27 mouse cellular contexts compared by ENCODE assay signal in genomic region chr6:126777889-126778288, GRCm38 (mm10). TPM values are rescaled to one million over a fixed set of nuclear protein-coding genes. Genes with fewer than 3 reads are reported as not detected.
DNase-seq lines count a peak whose midpoint lies in the region; ATAC-seq and TF ChIP-seq lines count a peak whose summit lies in the region.
"Had no signal": no experiment of that assay in that cellular context is flagged by ENCODE, and none has a peak within 500 bp of the region (broad histone marks: within the 10 kb centered on the region; RNA-seq: fewer than 3 reads in every experiment).

No protein-coding gene starts in this region.

- WGBS in kidney, embryonic 16.5 days: 68% methylated on average over 6 of the region's 6 CpGs
- 41% methylated on average over 6 of the region's 6 CpGs for WGBS in intestine, postnatal 0 days

- no peak for TF ChIP-seq CTCF in intestine, postnatal 0 days (IDR thresholded peaks at IDR 0.05; ENCODE audit: low read depth)

- no peak for ATAC-seq in kidney, embryonic 16.5 days (ENCODE audit: low FRiP score, low TSS enrichment)
- 0 out of 2 replicates have a peak, but pooled peaks have one; percentile 45 for ATAC-seq in intestine, postnatal 0 days
- ATAC-seq: CD4-positive, CD25-positive, alpha-beta regulatory T cell, adult 4 months; forebrain, embryonic 14.5 days had no signal

- H3K4me2 ChIP-seq in kidney, embryonic 16.5 days (replicated peaks; ENCODE audit: low read depth, low read length): no peak overlapping the region
- no peak overlapping the region for H3K4me2 ChIP-seq in intestine, postnatal 0 days (replicated peaks; ENCODE audit: low read depth)
- H3K4me2 ChIP-seq: embryonic facial prominence, embryonic 15.5 days; hindbrain, embryonic 12.5 days had no signal

- no peak overlapping the region for H3K4me3 ChIP-seq in kidney, embryonic 16.5 days (ENCODE audit: low read length)
- H3K4me3 ChIP-seq in intestine, postnatal 0 days (ENCODE audit: low read depth, low read length): no peak overlapping the region
- H3K4me3 ChIP-seq: embryonic facial prominence, embryonic 15.5 days; erythroblast, embryonic 14.5 days; forebrain, embryonic 10.5 days; gastrocnemius, adult 2 months; heart, embryonic 10.5 days; hindbrain, embryonic 12.5 days had no signal

- no peaks in the 10 kb centered on the region for H3K36me3 ChIP-seq in kidney, embryonic 16.5 days (ENCODE audit: insufficient read depth, low read length)
- no peaks in the 10 kb centered on the region for H3K36me3 ChIP-seq in intestine, postnatal 0 days (ENCODE audit: control insufficient read depth, insufficient read depth)
- H3K36me3 ChIP-seq: embryonic facial prominence, embryonic 15.5 days; forebrain, embryonic 10.5 days; G1E; heart, embryonic 10.5 days; hindbrain, embryonic 12.5 days had no signal

- no peak overlapping the region for H3K27ac ChIP-seq in kidney, embryonic 16.5 days (ENCODE audit: low read length)
- H3K27ac ChIP-seq in intestine, postnatal 0 days (ENCODE audit: low read depth, low read length): no peak overlapping the region
- H3K27ac ChIP-seq: embryonic facial prominence, embryonic 15.5 days; forebrain, embryonic 10.5 days; gastrocnemius, adult 2 months; heart, embryonic 10.5 days; hindbrain, embryonic 12.5 days had no signal

- no peaks in the 10 kb centered on the region for H3K9me3 ChIP-seq in kidney, embryonic 16.5 days (ENCODE audit: low read length)
- no peaks in the 10 kb centered on the region for H3K9me3 ChIP-seq in intestine, postnatal 0 days (ENCODE audit: control insufficient read depth)
- H3K9me3 ChIP-seq: embryonic facial prominence, embryonic 15.5 days; forebrain, embryonic 10.5 days; heart, embryonic 10.5 days; hindbrain, embryonic 12.5 days had no signal

- no peaks in the 10 kb centered on the region for H3K27me3 ChIP-seq in kidney, embryonic 16.5 days (ENCODE audit: insufficient read depth, low read length)
- H3K27me3 ChIP-seq in intestine, postnatal 0 days (replicated peaks; ENCODE audit: control insufficient read depth, insufficient read depth, low read length): no peaks in the 10 kb centered on the region
- H3K27me3 ChIP-seq: hindbrain, embryonic 12.5 days had no signal

- peak; percentile 6 for DNase-seq in kidney, adult 11 months
- DNase-seq in kidney, postnatal 25 days: no peak
- DNase-seq in kidney, adult 9 months: peak; percentile 43
- DNase-seq in gastrocnemius, postnatal 4 days (ENCODE audit: low spot score in 2 of 2): no peak
- DNase-seq in heart, adult 8-10 months (ENCODE audit: low spot score): no peak
- DNase-seq: adrenal gland, postnatal 10 days; B cell, adult 2 months; cerebellum, adult 11 months; cerebellum, adult 8-10 months; cerebellum, postnatal 14 days; embryo, embryonic 11 days; gastrocnemius, adult 2 months; gastrocnemius, postnatal 25 days; heart, adult 11 months; heart, postnatal 10 days; heart, postnatal 4 days had no signal

- H3K9ac ChIP-seq in kidney, embryonic 16.5 days (replicated peaks; ENCODE audit: low read length): no peak overlapping the region
- no peak overlapping the region for H3K9ac ChIP-seq in intestine, postnatal 0 days (ENCODE audit: low read depth, low read length)
- H3K9ac ChIP-seq: embryonic facial prominence, embryonic 15.5 days; hindbrain, embryonic 12.5 days had no signal

- no peaks in the 10 kb centered on the region for H3K4me1 ChIP-seq in kidney, embryonic 16.5 days (ENCODE audit: insufficient read depth, low read length)
- no peaks in the 10 kb centered on the region for H3K4me1 ChIP-seq in intestine, postnatal 0 days (replicated peaks; ENCODE audit: control insufficient read depth, insufficient read depth, low read length)
- H3K4me1 ChIP-seq: embryonic facial prominence, embryonic 15.5 days; forebrain, embryonic 10.5 days; heart, embryonic 10.5 days; hindbrain, embryonic 12.5 days had no signal

RNA-seq across cellular contexts. Expression of gene Kcna6, which starts 37.4 kb away (rescaled TPM):
- polyA plus RNA-seq in kidney, embryonic 16.5 days (2015; fragmentation: Nextera tagmentation; extraction: Ambion mirVana): 3.1 and 3.5 TPM in 2 replicates
- polyA plus RNA-seq in intestine, postnatal 0 days (2015; fragmentation: Nextera tagmentation; extraction: Ambion mirVana): 1.1 TPM in 2 replicates
- total RNA-seq in gastrocnemius, postnatal 4 days (2021): 1 to 10 TPM; 5.3 to 5.8 TPM
- total RNA-seq in heart, adult 8-10 months (2022): 1 to 10 TPM in 2 of 4 experiments, under 1 TPM in 2; 0.72 to 1.2 (median 0.95) TPM
- total RNA-seq: common myeloid progenitor, adult 5-6 weeks had no signal
- polyA plus RNA-seq: CD4-positive, CD25-positive, alpha-beta regulatory T cell, adult 4 months; erythroblast, embryonic 14.5 days; G1E had no signal

Comparison
In these comparisons a context has a peak if more than half of its experiments do, and no peak if none do; other contexts are left out.
1. DNase-seq: peak in kidney, adult 11 months (single experiment) and kidney, adult 9 months (single experiment); none in kidney, postnatal 25 days (0 of 2), gastrocnemius, postnatal 4 days (0 of 2) and heart, adult 8-10 months (single experiment).